28 mouse cellular contexts compared by ENCODE assay signal in the genomic region with DNA sequence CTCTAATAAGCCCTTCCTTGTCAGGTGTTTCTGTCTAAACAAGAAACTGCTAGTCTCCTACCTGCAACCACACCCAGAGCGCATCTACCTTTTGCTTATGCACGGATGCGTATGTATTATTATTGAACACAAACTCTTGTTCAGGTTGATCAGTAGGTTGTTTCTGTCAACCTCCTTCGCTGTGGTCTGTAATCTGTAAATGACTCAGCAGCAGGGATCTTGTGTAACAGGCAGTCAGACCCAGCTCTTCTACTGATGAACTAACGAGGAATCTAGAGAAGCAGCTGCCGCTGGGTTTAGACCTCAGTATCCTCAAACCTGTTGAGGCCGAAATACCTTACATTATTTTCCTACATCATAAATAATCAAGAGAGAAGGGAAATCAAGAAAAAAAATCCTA.
DNase-seq lines count a peak whose midpoint lies in the region; ATAC-seq lines count a peak whose summit lies in the region.
"Had no signal": no experiment of that assay in that cellular context is flagged by ENCODE, and none has a peak within 500 bp of the region (broad histone marks: within the 10 kb centered on the region; RNA-seq: fewer than 3 reads in every experiment).

No protein-coding gene starts in this region.

- no peaks in the 10 kb centered on the region for H3K27me3 ChIP-seq in midbrain, embryonic 15.5 days (replicated peaks)
- H3K27me3 ChIP-seq in midbrain, embryonic 14.5 days (ENCODE audit: control insufficient read depth, insufficient read depth, low read length) = no peaks in the 10 kb centered on the region
- H3K27me3 ChIP-seq in forebrain, embryonic 14.5 days (replicated peaks; ENCODE audit: control insufficient read depth, insufficient read depth, low read length) = no peaks in the 10 kb centered on the region
- H3K27me3 ChIP-seq: heart, embryonic 15.5 days; hindbrain, embryonic 12.5 days; limb, embryonic 15.5 days; liver, embryonic 13.5 days; Patski had no signal

- 80% methylated on average over 7 of the region's 7 CpGs for WGBS in midbrain, embryonic 15.5 days
- 80% methylated on average over 7 of the region's 7 CpGs for WGBS in midbrain, embryonic 14.5 days
- 85% methylated on average over 7 of the region's 7 CpGs for WGBS in forebrain, embryonic 14.5 days

- no peak overlapping the region for H3K4me3 ChIP-seq in midbrain, embryonic 15.5 days
- H3K4me3 ChIP-seq in midbrain, embryonic 14.5 days (replicated peaks; ENCODE audit: low read depth, low read length) = no peak overlapping the region
- no peak overlapping the region for H3K4me3 ChIP-seq in forebrain, embryonic 14.5 days (ENCODE audit: low read depth, low read length)
- H3K4me3 ChIP-seq: erythroblast, embryonic 14.5 days; gastrocnemius, adult 2 months; heart, embryonic 15.5 days; hindbrain, embryonic 12.5 days; limb, embryonic 10.5 days; limb, embryonic 15.5 days; liver, embryonic 13.5 days; midbrain, embryonic 10.5 days had no signal

- H3K27ac ChIP-seq in midbrain, embryonic 15.5 days = no peak overlapping the region
- H3K27ac ChIP-seq in midbrain, embryonic 14.5 days (replicated peaks; ENCODE audit: low read depth, low read length) = no peak overlapping the region
- no peak overlapping the region for H3K27ac ChIP-seq in forebrain, embryonic 14.5 days (ENCODE audit: low read depth, low read length)
- H3K27ac ChIP-seq: gastrocnemius, adult 2 months; heart, embryonic 15.5 days; hindbrain, embryonic 12.5 days; limb, embryonic 10.5 days; limb, embryonic 15.5 days; liver, embryonic 13.5 days; macrophage; midbrain, embryonic 10.5 days had no signal

- H3K9me3 ChIP-seq in midbrain, embryonic 15.5 days = no peaks in the 10 kb centered on the region
- no peaks in the 10 kb centered on the region for H3K9me3 ChIP-seq in midbrain, embryonic 14.5 days (ENCODE audit: control insufficient read depth, low read length)
- H3K9me3 ChIP-seq in forebrain, embryonic 14.5 days (replicated peaks; ENCODE audit: control insufficient read depth, low read length) = no peaks in the 10 kb centered on the region; the same call in 1 of the 2 replicates
- H3K9me3 ChIP-seq: heart, embryonic 15.5 days; hindbrain, embryonic 12.5 days; limb, embryonic 10.5 days; limb, embryonic 15.5 days; liver, embryonic 13.5 days; midbrain, embryonic 10.5 days had no signal

- no peaks in the 10 kb centered on the region for H3K4me1 ChIP-seq in midbrain, embryonic 15.5 days
- H3K4me1 ChIP-seq in midbrain, embryonic 14.5 days (ENCODE audit: control insufficient read depth, insufficient read depth, low read length) = peaks cover 4% of the 10 kb centered on the region; the same call in 1 of the 2 replicates
- H3K4me1 ChIP-seq in forebrain, embryonic 14.5 days (ENCODE audit: control insufficient read depth, insufficient read depth, low read length) = no peaks in the 10 kb centered on the region
- H3K4me1 ChIP-seq: heart, embryonic 15.5 days; hindbrain, embryonic 12.5 days; limb, embryonic 10.5 days; limb, embryonic 15.5 days; liver, embryonic 13.5 days; midbrain, embryonic 10.5 days had no signal

- no peaks in the 10 kb centered on the region for H3K36me3 ChIP-seq in midbrain, embryonic 15.5 days (replicated peaks)
- H3K36me3 ChIP-seq in midbrain, embryonic 14.5 days (ENCODE audit: control insufficient read depth, insufficient read depth, low read length) = no peaks in the 10 kb centered on the region
- no peaks in the 10 kb centered on the region for H3K36me3 ChIP-seq in forebrain, embryonic 14.5 days (ENCODE audit: control insufficient read depth, insufficient read depth, low read length)
- H3K36me3 ChIP-seq: G1E; heart, embryonic 15.5 days; hindbrain, embryonic 12.5 days; limb, embryonic 10.5 days; limb, embryonic 15.5 days; liver, embryonic 13.5 days; midbrain, embryonic 10.5 days had no signal

- H3K9ac ChIP-seq in midbrain, embryonic 15.5 days = no peak overlapping the region
- no peak overlapping the region for H3K9ac ChIP-seq in midbrain, embryonic 14.5 days (replicated peaks; ENCODE audit: low read length)
- H3K9ac ChIP-seq in forebrain, embryonic 14.5 days (ENCODE audit: low read length) = no peak overlapping the region
- H3K9ac ChIP-seq: heart, embryonic 15.5 days; hindbrain, embryonic 12.5 days; limb, embryonic 15.5 days; liver, embryonic 13.5 days had no signal

- no peak for ATAC-seq in midbrain, embryonic 15.5 days (replicated peaks)
- ATAC-seq in midbrain, embryonic 14.5 days (ENCODE audit: low FRiP score, low TSS enrichment) = no peak
- peak; percentile 45 to 59; a peak in 2 of 4 replicates for ATAC-seq in hematopoietic stem cell, adult 5-6 weeks (replicated peaks in 1 of 2; ENCODE audit: insufficient read depth in 1 of 2, low FRiP score in 2 of 2, low TSS enrichment in 1 of 2, low read depth in 1 of 2, poor library complexity in 2 of 2, severe bottlenecking in 2 of 2)
- peak; percentile 58; the same call in 1 of the 2 replicates for ATAC-seq in neutrophil, adult 5-6 weeks (ENCODE audit: extremely low read depth, insufficient number of reproducible peaks, low FRiP score, poor library complexity, severe bottlenecking)
- ATAC-seq in forebrain, embryonic 14.5 days = no peak
- ATAC-seq: intestine, embryonic 16.5 days; Patski had no signal

- no peak for DNase-seq in midbrain, embryonic 14.5 days
- peak; percentile 30 for DNase-seq in NIH3T3 (ENCODE audit: low read depth)
- no peak for DNase-seq in forebrain, embryonic 14.5 days (ENCODE audit: low spot score)
- no peak for DNase-seq in thymus, postnatal 25 days
- DNase-seq in gastrocnemius, postnatal 36 days = no peak
- DNase-seq: adrenal gland, postnatal 10 days; B cell, adult 2 months; cerebellum, postnatal 10 days; gastrocnemius, adult 2 months; kidney, adult 9 months; kidney, postnatal 10 days; layer of hippocampus, postnatal 36 days; liver, embryonic 13.5 days; lung, adult 18-20 months; lung, postnatal 10 days had no signal

- intact Hi-C loops in gastrocnemius, postnatal 36 days (cut with DNase I) = no loop called here

- 0 out of 2 replicates have a peak overlapping the region, but pooled peaks have one; percentile 2 for H3K4me2 ChIP-seq in midbrain, embryonic 15.5 days
- no peak overlapping the region for H3K4me2 ChIP-seq in midbrain, embryonic 14.5 days (ENCODE audit: low read length)
- H3K4me2 ChIP-seq in forebrain, embryonic 14.5 days (ENCODE audit: low read length) = no peak overlapping the region
- H3K4me2 ChIP-seq: heart, embryonic 15.5 days; hindbrain, embryonic 12.5 days; limb, embryonic 15.5 days; liver, embryonic 13.5 days had no signal

Comparison
In these comparisons a context has a peak if more than half of its experiments do, and no peak if none do; other contexts are left out.
1. ATAC-seq: peak in hematopoietic stem cell, adult 5-6 weeks (2 of 2) and neutrophil, adult 5-6 weeks (single experiment); none in midbrain, embryonic 15.5 days (single experiment), midbrain, embryonic 14.5 days (single experiment) and forebrain, embryonic 14.5 days (single experiment).